Mouse (Mus musculus) cerebellum, adult 8-10 months (tissue): ENCODE measurements around the gene Cmtm6.

ENCODE experiments used
- DNase-seq: peaks from one replicate; pipeline ENCODE4 v3.0.0; 2022

The Cmtm6 gene

GRCm38 (mm10) chr9:114731871-114732682 lies 1.2 kb downstream of the Cmtm6 start:
- DNase-seq: no peak

DNA sequence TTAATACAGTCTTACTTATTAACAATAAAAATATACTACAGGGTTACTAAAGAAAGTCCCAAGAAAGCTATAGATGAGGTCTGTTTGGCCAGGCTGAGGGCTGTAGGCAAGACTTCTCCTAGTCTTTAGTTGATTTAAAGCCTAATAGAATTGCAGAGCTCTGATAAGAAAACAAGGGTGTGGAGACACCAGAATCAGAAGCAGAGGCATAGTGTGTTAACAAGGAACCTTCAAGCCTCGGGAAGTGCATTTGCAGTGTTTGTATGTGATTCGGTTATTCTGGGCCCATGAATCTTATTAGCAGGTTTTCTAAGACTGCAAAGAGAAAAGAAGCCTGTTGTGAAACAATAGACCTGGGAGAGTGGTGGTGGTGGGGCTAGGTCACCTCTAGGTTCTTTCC lies 2.3 kb downstream of the Cmtm6 start:
- no peak for DNase-seq

DNA sequence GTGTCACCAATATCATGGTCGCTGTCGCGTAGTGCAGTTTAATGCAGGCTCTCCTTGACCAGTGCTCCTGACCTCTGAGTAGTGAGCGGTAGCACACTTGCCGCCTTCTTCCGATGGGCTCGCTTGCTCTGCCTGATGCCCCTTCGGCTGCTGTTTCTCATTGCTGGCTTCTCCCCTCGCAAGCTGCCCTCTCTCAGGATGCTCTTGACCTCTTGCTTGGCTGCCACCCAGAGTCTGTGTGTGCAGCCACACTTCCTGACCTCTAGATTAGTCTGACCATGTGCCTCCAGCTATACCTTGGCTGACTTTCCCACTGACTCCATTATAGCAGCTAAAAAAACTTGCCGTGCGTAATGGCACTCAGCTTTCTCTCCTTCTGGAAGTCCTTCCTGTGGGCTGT lies 5.5 kb downstream of the Cmtm6 start:
- no peak for DNase-seq

DNA sequence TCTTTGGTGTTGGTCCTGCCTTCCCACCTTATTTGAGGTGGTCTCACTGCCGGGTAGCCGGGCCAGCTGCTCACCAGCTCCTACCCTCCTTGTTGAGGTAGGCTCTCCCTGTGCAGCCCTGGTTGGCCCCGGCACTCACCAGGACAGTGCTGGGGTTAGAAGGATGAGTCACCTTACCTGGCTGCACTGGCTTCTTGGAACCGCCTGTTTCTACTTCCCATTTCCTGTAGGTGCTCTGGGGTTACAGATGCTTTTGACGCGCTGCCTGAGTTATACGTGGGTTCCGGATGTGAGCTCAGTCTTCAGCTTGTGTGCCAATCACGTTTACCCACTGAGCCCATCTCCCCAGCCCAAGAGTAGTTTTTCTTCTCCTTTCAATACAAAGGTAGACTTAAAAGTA lies 9.4 kb downstream of the Cmtm6 start:
- DNase-seq: no peak

DNA sequence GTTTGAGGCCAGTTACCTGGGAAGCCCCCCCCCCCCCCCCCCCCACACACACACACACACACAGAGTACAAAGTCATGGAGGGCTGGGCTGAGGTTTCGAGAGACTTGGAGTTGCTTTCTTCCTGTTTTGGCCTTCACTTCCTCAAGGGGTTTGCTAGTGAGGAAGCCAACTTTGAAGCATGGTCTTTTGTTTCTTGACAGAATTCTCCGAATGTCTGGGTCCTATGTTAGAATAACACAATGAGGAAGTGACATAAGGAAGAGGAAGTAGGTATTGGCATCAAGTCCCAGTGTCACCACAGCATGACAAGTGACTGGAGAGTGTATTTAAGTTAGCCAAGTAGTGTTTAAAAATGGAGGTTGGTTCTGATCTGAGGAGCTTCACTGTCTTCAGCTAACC lies 11.8 kb downstream of the Cmtm6 start:
- no peak for DNase-seq

GRCm38 (mm10) chr9:114745163-114745562 lies 14.2 kb downstream of the Cmtm6 start:
- DNase-seq: no peak

DNA sequence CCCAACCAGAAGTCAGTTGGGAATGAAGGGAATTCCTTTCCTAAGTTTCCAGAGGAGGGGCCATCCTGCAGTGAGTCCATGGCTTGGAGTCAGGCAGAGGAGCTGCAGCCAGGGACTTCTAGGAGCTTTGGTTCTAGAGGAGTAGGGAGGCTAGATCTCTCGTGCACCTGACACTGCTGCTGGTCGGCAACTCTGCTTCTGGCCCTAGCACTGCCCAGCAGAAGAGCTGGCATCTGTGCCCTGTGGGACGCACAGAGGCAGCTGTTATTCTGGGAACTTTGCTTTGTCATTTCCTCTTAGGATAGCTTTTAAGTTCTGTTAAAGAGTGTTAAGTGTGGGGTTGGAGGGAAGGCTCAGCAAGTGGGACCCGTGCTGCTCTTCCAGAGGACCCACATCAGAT lies 14.7 kb downstream of the Cmtm6 start:
- no peak for DNase-seq

- no peak for DNase-seq
These were observed 16.1 kb downstream of the Cmtm6 start for GRCm38 (mm10) chr9:114747012-114747411.

GRCm38 (mm10) chr9:114747466-114747865 lies 16.6 kb downstream of the Cmtm6 start:
- DNase-seq: no peak

GRCm38 (mm10) chr9:114751582-114751981 lies 20.7 kb downstream of the Cmtm6 start:
- DNase-seq: no peak

GRCm38 (mm10) chr9:114752311-114752710 lies 21.4 kb downstream of the Cmtm6 start:
- no peak for DNase-seq

- DNase-seq: peak; percentile 91
These were observed 22.1 kb downstream of the Cmtm6 start for GRCm38 (mm10) chr9:114752863-114753484.

GRCm38 (mm10) chr9:114758272-114758671 lies 27.4 kb downstream of the Cmtm6 start:
- no peak for DNase-seq

DNA sequence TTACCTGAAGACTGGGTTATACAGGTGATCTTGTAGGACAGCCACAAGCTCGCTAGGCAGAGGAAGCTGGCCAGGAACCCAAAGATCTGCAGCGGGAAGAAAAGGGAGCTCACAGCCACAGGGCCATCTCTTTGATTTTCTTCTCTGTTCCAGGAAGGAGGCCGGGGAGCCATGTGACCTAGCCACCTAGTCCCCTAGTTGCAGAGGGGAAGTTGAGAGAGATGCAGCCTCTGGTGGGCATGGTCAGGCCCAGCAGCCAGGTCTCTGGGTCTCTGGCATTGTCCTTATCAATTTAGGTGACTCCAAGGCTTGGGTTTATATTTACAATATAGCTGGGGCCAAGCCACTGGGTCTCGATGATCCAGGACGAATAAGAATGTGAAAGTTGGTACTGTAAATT lies 27.9 kb downstream of the Cmtm6 start:
- DNase-seq: no peak

DNA sequence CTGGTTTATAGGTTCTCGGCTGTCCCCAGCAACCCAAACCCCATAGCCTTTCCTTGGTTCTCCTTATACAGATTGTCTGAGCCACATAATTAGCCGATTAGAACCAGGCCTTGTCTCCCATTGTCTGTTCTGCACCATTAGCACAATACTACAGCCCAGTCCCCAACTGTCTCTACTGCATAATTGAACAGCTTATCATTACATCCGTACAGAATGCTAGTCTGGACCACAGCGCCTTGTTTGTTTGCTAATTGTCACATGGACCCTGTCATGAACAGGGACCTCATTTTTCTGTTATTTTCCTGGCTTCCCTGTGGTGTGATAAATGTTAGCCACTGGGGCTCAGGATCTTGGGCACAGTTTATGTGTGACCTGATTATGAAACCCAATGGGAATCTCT lies 29.0 kb downstream of the Cmtm6 start:
- no peak for DNase-seq

GRCm38 (mm10) chr9:114760353-114760752 lies 29.4 kb downstream of the Cmtm6 start:
- no peak for DNase-seq

GRCm38 (mm10) chr9:114761848-114762247 lies 30.9 kb downstream of the Cmtm6 start:
- DNase-seq: no peak

GRCm38 (mm10) chr9:114763341-114763740 lies 32.4 kb downstream of the Cmtm6 start:
- DNase-seq: no peak

GRCm38 (mm10) chr9:114767030-114767429 lies 36.1 kb downstream of the Cmtm6 start:
- DNase-seq: peak; percentile 59

DNA sequence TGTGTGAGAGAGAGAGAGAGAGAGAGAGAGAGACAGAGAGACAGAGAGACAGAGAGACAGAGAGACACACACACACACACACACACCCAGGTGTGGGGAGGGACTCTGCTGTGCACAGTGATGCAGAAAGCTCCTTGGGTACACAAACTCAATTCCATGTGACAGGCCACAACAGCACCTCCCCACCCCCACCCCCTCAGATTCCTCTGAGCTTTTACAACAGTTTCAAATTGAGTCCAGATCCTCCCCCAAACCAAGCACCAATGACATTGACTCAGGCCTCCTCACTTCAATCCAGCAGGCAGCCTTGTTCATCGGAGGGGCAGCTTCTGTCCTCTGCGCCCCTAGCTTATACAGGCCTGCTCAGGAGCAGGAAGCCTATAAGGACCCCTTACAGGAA lies 36.6 kb downstream of the Cmtm6 start:
- no peak for DNase-seq

DNA sequence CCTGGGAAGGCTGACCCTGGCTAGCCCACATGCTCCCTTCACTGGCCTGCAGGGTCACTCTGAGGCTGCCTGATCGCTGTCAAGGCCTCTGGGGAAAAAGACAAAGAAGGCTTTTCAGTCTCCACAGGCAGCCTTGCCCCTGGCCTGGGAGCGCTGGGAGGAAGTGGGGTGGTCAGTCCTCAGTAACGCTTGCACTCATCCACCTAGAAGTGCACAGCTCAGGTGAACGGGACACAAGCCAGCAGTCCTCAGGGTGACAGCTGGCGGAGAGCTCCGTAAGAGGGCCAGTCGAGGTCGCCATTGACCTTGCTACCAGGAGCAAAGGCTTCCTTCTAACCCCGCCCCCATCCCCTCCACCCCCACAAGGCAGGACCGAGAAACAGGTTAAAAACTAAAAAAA lies 37.1 kb downstream of the Cmtm6 start:
- DNase-seq: no peak

DNA sequence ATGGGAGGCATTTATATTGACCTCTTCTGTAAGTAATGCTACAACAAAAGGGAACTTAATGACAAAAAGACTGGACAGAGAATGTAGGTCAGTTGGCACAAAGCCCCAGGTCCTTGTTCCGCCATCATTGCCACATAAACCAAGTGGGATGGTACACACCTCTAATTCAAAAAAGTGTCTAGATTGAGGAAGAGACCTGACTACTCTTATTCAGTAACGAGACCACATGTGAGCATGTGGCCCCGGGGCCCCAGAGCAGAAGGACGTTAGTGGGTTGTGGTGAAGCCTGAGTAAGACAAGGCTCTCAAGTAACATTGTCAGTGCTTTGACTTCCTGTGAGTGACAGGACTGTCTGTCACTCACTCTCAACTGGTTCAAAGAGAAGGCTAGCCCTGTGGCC lies 39.3 kb downstream of the Cmtm6 start:
- DNase-seq: no peak

DNA sequence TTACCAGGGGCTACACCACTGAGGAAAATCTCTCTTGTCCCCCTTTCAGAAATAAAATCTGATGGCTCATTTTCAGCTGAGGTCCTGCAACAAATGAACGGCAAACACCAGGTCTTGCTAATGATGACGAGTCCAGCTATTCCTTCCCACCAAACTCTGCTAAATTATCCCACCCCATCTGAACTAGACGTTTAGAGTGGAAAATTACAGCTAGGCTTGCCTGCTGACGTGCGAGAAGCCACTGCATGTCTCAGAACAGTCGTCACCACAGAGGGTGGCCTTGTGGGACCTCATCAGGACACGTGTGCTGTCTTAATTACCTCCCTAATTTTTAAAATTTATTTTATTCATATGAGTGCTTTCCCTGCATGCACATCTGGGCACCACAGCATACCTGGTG lies 40.6 kb downstream of the Cmtm6 start:
- no peak for DNase-seq

DNA sequence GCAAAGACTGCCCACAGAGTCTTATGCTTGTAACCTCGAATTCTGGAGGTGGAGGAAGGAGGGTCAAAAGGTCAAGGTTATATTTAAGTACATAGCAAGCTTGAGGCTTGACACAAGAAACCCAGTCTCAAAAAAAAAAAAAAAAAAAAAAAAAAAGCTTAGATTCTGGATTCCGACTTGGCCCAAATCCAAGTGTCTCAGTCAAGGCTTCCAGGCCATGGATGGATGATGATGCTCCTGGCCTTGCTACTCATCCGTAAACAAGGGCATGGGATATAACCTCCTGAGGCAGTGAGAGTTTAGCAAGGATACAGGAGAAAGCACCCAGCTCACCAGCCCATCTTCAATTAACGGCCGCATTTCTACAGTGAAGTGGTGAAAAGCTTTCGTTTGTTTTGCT lies 43.7 kb downstream of the Cmtm6 start:
- no peak for DNase-seq

DNA sequence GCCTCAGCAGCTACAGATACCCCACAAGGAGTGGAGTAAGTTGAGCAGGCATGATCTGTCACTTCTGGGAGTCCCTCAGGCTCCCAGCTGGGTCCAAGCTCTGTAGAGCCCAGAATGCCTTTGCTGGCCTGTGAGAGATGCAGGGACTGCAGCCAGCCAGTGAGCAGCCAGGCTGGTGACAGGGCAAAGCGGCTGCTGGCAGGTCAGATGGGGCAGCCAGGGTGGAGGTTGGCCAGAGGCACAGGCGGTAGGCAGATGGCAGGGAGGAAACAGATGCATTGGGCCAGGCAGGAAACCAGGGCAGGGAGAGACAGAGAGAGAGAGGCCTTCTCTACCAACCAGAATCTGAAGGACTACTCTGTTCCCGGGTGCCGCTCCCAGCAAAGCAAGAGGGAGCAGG lies 44.4 kb downstream of the Cmtm6 start:
- peak; percentile 74 for DNase-seq
